Mouse (Mus musculus) ovary, postnatal 36 days (tissue): ENCODE data around the gene Tmem39a.

Experiments used
- DNase-seq: peaks from one replicate; pipeline ENCODE4 v3.0.0; 2022; ENCODE audit warnings: low spot score, mixed read lengths

Gene Tmem39a

GRCm38 (mm10) chr16:38636682-38637081 lies 78.2 kb downstream of the Tmem39a start:
- DNase-seq: peak; percentile 58

- DNase-seq: peak; percentile 42
Measured at GRCm38 (mm10) chr16:38637085-38637484, 78.6 kb downstream of the Tmem39a start.
